Mouse (Mus musculus): ENCODE data around the gene Ergic2.

The Ergic2 gene

GRCm38 (mm10) chr6:148211897-148212680, at the start of gene Ergic2:
Ergic2 (minus strand) TSS chr6:148212374.
- DNase-seq: peak; percentile 100

DNA sequence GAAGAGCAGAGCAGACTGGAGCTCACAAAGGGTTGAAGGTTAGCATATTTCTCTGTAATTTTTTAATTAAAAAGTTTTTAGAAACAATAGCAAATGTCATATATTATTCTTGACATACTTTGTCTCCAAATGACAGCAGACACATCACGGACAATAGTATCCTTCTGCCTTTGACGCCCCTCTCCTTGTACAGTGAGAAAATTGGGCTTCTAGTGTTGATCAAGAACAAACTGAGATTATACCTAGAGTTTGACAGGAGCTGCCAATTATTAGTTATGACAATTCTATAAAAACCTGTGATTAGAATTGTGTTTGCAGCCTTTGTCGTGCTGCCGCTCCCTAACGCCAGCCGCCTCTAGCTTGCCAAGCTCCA, 48.5 kb upstream of the Ergic2 start:
- no peak for DNase-seq

DNA sequence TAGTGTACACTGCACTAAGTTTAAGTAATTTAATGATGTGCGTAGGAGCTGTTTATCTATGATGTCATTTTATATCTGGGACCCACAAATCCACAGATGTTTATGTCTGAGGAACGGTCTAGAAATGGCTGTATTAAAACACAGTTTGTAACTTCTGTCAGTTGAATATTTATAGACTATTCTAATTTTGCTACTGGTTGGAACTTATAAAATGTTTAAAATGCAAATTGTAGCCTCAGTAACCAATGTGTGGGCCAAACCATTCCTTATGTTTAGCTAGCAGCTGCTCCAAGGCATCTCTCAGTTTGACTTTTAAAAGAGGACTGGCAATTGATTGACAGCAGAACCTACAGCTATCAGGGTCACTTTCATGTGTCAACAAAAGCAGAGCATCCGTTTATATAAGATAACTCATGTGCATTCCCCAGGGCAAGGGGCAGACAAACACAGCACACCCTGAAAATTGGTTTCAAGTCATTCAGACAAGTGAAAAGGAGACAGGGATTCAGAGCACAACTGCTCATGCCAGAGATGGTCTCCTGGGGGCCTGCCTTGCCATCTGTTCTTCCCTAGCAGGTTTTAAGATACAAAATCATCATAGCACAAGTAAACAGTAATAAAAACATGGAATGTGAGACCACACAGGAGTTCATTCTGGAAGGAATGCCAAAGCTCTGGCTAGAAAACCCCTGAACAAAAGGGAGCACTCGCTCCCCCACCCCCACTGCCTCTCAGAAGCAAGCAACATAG, 48.0 kb upstream of the Ergic2 start:
- DNase-seq: no peak

- DNase-seq: no peak
Measured at GRCm38 (mm10) chr6:148259074-148259473, 46.9 kb upstream of the Ergic2 start.

GRCm38 (mm10) chr6:148257805-148258204, 45.6 kb upstream of the Ergic2 start:
- no peak for DNase-seq

GRCm38 (mm10) chr6:148256109-148256508, 43.9 kb upstream of the Ergic2 start:
- no peak for DNase-seq

- no peak for DNase-seq
Measured at GRCm38 (mm10) chr6:148255395-148256053, 43.4 kb upstream of the Ergic2 start.

- DNase-seq: peak; percentile 79
Measured at GRCm38 (mm10) chr6:148249221-148249620, 37.0 kb upstream of the Ergic2 start.

DNA sequence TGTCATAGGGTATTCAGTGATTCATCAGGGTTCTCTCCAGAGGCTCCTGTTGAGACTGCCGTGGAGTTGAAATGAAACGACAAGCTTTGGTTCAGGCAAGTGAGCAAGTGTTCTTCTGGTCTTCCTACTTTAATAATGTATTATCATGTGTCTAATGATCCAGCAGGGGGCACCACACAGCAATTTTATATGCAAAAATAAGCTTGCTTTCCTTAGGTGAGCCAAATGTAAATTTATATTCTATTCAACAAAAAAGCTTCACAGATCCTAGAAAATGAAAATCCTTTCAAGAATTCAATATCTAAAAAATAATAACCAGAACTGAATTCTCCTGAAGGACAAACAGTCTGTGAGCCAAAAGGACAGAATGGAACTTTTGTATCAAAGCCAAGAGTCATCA, 36.5 kb upstream of the Ergic2 start:
- DNase-seq: peak; percentile 61

DNA sequence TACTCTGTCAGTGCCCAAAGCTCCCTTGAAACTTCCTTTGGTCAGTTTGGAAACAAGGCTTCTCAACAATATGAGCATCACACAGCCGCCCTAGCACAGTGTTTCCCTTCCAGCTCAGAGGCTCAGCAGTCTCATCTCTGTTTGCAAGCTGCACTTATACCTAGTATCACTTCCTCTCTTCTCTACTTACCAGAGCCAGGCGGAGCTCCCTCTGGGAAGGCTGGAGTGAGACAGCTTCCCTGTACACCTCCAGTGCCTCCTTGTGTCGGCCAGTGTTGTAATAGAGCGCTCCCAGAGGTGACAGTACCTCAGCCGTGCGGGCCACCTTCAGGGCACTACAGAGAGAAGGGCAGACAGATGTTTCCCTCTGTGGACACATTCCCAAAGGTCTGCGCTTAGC, 34.4 kb upstream of the Ergic2 start:
- peak; percentile 88 for DNase-seq

DNA sequence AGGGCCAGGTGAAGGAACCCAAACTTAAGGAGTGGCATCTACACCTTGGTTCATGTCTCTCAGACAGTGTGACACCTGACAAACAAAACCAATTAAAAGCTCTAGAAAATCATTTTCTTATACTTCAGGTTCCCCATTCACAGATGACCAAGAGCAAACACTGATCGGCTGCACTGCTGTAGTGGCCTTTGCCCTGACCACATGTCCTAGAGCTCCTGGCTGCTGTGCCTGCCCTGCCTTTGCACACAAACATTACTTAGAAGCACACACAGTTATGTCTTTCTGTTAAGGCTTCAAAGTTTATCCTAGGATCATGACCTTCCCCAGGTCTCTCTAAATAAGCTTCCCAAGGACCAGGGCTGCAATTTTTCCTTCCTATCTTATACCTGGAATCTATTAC, 32.7 kb upstream of the Ergic2 start:
- peak; percentile 57 for DNase-seq

GRCm38 (mm10) chr6:148242304-148242703, 30.1 kb upstream of the Ergic2 start:
- peak; percentile 14 for DNase-seq

GRCm38 (mm10) chr6:148241685-148242084, 29.5 kb upstream of the Ergic2 start:
- DNase-seq: peak; percentile 82

- DNase-seq: peak; percentile 53
Measured at GRCm38 (mm10) chr6:148239311-148239710, 27.1 kb upstream of the Ergic2 start.

DNA sequence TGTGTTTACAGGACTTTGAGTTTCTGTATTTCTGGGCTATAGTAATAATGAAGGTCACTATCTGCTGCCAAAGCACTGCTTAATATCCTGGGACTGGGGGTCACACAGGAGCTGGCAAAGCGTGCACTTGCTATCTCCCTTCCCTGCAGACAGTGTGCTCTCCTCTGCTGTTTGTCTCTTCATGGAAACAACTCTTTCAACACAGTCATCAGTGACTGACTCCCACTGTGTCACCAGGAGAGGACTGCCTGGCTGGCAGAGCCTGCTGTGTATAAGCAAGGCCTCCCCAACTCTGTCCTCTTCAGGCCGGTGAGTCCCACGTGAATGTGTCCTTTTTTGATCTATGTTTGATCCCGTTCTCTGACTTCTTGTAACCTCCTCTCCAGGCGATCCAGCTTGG, 25.3 kb upstream of the Ergic2 start:
- peak; percentile 94 for DNase-seq

DNA sequence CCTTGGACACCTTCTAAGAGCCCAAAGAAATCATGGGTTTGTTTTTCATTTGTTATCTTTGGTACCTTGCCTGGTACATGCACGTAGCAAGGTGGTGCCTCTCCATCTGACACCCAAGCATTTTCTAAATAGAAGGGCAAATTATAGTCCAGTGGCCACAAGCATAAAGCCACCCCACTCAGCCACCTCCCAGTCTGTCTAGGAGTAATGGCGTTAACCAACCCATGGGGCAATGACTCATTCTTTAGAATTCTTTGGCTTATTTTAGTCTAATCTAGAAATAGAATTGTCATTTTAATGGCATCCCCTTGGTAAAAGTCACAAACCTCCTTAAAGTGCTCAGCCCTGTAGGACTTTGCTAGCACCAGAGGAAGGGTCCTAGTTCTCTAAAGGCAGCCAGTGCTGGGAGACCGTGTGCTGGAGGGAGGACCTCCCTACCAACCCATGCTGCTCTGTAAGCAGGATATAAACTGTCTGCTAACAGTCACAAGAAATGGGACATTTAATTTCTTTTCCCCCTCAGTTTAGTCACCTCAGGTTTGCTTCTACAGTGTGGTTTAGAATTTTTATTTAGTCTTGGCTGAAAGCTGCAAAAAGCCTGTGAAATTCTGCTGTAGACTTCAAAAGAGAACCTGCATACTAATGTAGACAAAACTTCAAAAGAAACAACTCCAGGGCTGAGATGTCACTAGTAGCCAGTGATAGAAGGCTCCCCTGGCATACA, 22.1 kb upstream of the Ergic2 start:
- peak; percentile 37 for DNase-seq

- peak; percentile 79 for DNase-seq
Measured at GRCm38 (mm10) chr6:148227542-148227941, 15.4 kb upstream of the Ergic2 start.

DNA sequence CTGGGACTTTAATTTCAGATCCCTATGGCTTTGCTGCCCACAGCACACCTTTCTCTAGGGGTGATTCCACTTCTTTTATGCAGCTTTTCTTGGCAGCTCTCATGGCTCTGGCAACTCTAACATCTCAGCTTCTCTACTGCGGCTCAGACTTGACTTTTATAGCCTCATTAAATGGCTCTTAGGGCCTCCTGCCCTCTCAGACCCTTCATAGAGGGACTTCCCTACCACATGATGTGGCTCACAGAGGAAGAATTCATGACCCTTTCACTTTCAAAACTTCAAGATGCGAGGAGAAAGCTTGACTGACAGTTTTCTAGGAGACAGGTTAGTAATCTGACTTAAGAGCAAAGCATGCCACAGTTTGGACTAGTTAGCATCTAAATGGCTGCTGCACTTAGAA, 10.5 kb upstream of the Ergic2 start:
- DNase-seq: peak; percentile 60

GRCm38 (mm10) chr6:148218235-148219076, 6.3 kb upstream of the Ergic2 start:
- DNase-seq: peak; percentile 56

- DNase-seq: peak; percentile 72
Measured at GRCm38 (mm10) chr6:148216752-148217151, 4.6 kb upstream of the Ergic2 start.

DNA sequence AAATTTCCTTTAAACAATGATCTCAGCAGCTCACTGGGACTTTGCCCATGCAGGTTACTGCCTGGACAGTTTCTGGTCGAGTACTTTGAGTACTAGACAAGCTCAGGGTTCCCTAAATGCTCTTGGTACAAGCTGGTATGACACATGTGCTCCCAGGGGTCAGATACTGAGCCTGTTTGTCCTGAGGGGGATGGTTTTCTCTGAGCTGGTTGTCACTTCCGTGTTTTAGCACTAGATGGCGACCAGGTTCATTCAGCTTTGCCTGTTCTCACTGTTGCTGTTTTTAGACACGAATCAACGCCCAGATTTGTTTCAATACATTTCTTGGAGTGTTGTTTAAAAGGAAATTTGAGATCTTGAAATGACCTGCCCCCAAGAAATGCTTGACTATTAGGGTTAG, 2.6 kb upstream of the Ergic2 start:
- DNase-seq: peak; percentile 82

DNA sequence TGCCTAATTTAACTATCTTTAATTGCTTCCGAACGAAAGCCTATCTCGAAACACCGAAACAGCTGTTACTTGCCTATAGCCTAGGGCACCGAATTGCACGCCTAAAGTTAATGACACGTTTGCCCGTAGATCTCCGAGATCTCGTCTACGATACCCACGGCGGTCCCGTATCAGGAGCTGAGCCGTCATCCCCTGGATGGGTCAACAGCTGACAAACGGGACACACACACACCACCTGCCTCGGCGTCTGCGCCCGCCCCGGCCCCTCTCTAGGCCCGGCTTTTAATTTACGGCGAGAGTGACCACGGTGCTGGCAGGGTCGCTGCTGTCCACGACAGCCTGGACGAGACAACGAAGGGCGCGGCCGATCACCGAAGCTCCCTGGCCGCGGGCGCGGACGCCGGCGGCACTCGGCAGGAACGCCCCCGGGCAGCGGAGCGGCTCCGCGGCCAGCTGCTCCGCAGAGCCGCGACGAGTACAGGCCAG, 740 bp downstream of the Ergic2 start:
- no peak for DNase-seq

Data from heart, adult 11 months (tissue).